Mouse (Mus musculus) cerebellum, postnatal 10 days (tissue): ENCODE data around the gene Mgll.

ENCODE experiments used
- DNase-seq, 2 experiments: peaks; one replicate each; pipeline ENCODE4 v3.0.0; 2021; ENCODE audit warnings: mixed read lengths in 2 of 2

Mgll gene

DNA sequence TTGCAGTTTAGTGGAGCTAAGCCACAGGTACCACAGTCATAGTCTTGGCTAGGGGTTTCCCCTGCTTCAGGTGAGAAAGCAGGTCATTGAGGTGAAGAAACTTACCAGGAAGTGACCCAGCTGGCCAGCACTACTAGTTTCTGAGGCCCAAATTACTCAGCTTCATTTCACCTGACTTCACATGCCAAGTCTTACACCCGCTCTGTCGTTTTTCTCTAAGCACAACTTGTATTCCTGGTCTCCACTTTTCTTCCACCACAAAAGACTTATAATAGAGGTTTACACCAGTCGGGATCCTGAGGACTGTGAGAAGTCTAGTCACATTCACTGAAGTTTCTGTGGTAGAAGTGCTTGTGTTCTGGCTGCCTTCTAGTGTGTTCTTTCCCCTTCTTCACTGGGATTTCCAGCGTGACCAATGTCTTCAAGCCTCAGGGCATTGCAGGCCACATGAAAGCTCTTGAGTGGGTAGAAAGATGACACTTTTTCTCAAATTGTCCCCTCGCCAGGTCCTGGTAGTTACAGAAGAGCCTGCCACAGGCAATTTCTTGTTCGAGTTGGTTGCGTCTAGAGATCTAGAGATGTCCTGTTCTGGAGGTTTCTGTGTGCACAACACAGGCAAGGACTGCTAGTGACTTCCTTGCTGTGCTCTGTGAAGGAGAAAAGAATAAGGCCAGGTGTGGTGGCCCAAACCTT is 6.0 kb upstream of the Mgll start:
- no peak for DNase-seq

- DNase-seq = no peak
Measured at GRCm38 (mm10) chr6:88721059-88721458, 3.2 kb upstream of the Mgll start.

GRCm38 (mm10) chr6:88722906-88723305 is 1.3 kb upstream of the Mgll start:
- DNase-seq = no peak

GRCm38 (mm10) chr6:88723806-88724312 is 353 bp upstream of the Mgll start:
- no peak for DNase-seq

- peak; percentile 56 to 68 for DNase-seq
Measured at GRCm38 (mm10) chr6:88725590-88725989, 1.4 kb downstream of the Mgll start.

GRCm38 (mm10) chr6:88726252-88727211 is 2.3 kb downstream of the Mgll start:
- peak; percentile 63 to 76 for DNase-seq

GRCm38 (mm10) chr6:88727490-88727889 is 3.3 kb downstream of the Mgll start:
- peak; percentile 39 to 46 for DNase-seq

DNA sequence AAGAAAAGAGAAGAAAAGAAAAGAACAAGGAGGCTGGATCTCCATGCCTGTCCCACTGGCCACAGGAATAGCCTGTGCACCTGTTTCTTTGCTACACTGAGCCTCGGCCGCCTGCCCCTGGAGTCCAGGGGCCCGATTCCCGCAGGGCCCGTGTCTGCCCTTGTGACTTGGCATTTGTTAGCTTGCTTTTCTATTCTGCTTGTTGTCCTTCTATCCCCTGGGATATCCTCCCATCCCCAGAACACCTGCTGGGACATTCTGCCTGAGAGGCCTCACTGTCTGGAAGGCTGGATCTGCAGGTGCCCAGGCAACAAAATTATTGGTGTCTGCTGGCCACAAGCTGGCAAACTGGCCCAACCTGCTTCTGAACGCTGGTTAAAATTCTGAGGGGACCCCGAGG is 3.8 kb downstream of the Mgll start:
- DNase-seq = peak; percentile 50 to 52

- no peak for DNase-seq
Measured at GRCm38 (mm10) chr6:88728515-88728914, 4.3 kb downstream of the Mgll start.

GRCm38 (mm10) chr6:88731211-88731751 is 7.1 kb downstream of the Mgll start:
- DNase-seq = peak; percentile 55 to 59

DNA sequence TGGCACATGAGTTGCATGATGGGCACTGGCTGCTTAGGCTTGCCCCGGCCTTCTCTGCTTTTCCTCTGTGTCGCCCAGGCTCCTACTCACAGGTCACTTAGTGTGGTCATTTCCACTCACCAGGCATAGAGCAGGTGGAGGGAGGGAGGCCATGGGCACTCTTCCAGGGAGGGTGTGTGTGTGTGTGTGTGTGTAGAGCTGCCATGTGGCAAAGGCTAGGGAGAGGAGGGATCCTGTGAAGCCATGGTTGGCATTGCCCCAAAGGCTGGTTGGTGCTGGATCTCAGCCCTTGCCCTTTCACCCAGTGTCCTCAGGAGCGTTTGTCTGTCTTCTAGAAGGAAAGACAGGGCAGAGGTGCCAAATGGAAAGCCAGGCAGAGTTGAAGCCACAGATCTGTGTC is 7.8 kb downstream of the Mgll start:
- DNase-seq = peak; percentile 93 to 94

DNA sequence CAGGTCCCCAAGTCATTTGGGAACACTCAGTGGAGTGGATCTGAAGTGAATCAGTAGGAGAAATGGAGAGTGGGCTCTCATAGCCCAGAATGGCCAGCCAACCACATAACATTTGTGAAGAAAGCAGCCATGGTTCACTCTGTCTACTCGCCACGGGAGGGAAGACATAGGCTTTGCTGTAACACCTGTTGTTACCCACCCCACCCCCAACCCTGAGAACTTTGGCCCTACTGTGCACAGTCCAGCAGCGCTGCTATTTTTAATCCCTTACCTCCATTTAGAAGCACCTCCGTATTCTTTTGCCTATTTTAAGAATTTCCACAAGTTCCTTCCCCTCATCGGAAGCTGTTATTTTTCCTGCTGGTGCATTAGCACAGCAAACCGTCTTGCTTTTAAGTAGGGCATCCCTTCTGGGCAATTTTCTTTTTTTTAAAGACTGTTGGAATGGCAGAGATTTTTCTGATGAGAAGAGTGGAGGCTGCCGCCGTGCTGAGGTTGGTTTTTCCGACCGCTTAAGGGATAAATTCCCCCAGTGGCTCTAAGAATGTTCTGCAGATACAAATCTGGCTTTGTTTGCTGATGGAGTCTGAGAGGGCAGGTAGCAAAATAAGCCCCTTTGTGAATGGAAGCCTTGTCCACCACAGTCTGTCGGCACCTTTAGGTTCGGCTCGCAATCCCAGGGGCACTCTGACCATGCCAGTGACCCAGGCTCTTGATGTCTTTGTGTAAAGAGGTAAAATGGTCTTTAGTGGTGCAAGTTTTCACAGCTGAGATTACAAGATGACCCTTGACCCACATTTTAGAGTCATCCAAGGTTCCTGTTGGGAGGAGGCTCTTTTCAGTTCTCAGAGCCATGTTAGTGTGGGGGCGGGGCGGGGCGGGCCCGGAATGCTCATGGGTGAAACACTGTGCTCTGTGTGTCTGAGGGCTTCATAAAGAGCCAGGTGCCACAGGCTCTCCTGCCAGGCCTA is 8.7 kb downstream of the Mgll start:
- DNase-seq = no peak

DNA sequence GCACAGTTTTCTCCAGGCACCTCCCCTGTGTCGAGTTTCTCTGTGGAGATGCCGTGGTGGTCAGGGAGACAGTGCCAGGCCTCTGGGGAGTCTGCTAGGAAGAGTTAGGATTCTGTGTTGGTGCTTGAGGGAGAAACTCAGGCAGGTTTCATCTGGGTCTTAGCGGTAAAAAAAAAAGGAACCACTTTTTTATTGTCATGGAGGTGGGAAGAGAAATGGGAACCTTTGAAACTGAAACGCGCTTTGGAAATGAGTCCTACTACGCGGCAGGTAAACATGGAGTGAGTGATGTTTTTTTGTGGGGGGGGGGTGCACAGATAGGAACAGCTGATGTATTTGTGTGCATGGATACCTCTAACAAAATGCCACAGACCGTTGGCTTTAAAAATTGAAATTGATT is 12.1 kb downstream of the Mgll start:
- DNase-seq = no peak

DNA sequence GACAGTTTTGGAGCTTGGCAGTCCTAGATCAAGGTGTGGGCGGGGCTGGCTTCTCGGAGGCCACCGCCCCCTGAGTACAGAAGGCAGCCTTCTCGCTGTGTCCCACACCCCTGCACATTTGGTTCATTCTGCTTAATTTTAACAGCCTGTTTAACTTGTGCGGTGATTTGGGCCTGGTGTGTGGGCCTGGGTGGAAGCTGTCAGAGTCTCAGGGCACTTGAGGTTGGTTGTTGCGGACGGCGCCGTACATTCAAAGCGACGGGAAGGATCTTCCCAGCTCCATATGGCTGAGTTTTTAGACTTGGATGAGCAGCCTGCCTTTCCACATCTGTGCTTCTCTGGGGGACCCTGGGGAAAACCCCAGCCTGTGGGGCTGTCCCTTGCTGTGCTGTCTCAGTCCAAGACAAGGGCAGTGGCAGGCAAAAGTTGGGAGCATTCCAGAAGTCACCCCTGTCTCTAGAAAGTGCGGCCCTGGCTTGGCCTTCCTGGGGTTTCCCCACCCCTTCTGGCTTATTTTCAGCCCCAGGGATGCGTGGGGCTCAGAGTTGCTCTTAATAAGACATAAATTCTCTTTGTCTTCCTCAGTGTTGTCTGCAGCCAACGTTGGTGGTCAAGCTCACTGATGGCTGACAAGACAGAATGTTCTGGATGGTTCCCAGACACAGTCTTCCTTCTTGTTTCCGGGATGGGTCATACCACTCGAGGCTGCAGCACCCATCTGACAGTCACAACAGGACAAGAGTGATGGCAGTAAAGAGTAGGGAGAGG is 12.7 kb downstream of the Mgll start:
- peak; percentile 57 to 65 for DNase-seq

DNA sequence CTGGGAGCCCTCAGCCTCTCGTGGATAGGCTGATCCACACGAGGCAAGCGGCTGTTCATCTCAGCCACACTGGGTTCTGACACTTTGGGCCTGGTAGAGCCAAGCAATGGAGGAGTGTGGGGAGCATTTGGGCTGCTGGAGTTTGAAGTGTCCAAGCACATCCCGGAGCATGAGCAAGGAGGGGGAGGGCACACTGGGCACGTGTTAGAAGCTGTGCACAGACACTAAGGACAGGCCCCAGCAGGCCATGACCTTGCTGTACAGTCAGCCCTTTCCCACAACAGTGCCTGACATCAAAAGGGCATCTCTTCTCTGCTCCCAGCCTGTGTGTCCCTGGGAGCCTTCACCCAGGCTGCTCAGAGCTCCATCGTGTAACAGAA is 13.3 kb downstream of the Mgll start:
- no peak for DNase-seq

DNA sequence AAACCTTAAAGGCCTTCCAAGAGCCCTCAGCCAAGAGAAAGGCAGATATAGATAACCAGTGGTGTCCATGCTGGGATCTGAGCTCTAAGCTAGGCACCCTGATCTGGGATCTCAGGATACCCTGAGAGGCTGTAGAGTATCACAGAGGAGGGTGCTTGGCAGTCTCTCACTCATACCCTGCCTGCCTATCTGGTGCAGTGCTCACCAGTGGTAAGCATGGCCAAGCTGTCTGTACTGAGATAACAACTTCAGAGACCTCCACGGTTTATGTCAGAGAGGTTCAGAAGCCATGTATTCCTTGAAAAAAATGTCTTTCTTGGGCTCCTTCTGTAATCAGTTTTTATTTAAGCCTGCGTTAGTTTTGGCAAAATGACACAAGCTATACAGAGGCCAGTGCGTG is 16.8 kb downstream of the Mgll start:
- no peak for DNase-seq

DNA sequence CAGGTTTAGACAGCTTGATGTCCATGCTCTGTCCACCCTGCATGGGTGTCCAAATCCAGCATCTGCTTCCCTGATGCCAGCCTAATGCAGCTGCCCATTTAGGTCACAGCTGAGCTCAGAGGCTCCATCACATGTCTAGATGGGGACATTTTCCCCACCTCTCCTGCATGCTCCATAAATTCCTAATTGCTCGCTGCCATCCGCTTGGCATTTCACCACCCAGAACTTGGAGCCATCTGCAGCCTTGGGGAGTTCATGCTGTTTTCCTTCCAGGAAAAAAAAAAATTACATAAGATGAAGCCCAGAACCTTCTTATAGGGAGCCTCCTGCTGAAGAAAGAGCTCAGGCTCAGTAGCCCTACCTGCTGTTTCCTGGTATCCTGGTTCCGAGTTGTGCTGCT is 17.6 kb downstream of the Mgll start:
- peak; percentile 71 to 73 for DNase-seq

DNA sequence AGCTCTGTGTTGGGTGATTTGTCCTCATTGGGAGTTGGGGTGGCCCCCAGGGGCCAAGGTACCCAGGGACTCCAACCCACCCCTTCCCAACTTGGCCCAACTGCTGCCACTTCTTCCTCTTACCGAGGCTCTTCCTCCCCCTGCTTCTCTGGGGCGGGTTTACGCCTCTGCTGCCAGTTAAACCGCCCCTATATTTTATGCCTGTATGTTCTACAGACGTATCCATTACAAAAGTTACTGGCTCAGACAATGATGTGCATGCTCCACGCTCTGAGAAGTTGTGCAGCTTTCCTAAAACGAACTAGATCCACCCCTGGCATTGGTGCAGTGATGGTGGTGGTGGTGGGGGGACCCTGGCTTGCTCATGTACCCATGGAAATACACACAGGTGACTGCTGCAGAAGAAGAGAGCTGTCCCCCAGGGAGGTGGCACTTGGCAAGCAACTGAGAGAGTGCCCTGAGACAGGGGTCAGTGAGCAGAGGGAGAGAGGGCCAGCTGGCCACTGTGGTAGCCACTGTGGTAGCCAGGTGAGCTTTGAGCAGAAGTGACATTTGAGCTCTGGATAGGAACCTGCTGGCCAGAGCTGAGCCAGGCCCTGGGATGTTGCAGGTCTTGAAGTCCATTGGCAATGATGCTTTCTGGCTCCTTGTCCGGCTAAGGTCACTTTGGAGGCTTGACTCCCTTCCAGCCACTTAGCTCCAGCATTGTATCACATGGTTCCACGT is 18.2 kb downstream of the Mgll start:
- DNase-seq = peak; percentile 68 to 71

DNA sequence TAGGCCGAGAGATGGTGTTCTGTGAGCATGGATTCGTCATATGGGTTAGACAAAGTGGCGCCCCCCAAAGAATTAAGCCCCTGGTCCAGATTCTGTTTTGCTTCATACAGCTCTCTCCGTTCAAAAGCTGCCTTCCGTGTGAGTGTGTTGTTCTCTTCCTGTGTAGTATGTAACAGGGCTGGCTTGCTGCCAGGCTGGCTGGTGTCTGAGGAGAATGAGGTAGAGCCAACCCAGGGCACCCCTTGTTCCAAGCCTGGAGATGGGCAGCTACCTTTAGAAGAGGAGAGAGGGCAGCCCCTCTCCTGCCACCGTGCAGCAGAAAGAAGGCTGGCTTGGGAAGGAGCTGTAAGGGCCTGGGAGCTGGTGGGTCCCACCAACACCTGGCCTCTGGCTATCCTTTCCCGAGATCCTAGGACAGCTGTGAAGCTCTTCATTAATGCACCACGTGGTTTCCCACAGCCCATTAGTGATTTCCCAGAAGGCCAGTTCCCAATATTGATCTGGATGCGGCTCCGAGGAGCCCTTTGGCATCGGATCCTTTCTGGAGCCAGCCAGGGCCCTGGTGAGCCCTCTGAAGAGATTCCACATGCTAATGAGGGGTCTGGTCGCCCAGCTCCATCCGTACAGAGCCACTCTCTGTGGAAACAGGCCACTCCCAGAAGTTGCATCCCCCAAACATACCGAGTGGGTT is 19.5 kb downstream of the Mgll start:
- DNase-seq = peak; percentile 74 to 78

DNA sequence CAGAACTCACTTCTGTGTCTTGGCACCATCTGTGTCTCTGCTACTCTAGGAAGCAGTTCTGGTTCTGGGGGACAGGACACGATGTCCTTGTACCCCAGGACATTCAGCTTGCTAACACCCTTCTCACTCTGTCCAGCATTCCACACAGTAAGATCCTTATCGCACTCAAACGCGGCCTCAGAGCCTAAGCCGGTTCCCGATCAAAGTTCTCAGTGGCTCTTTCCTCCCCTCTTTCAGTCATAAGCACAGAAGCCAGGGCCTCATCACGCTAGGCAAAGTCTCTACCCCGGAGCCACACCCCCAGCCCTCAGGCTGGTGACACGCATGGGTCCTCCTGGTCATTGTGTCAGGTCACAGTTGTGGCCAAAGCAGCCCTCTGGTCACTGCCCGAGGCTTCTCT is 20.8 kb downstream of the Mgll start:
- no peak for DNase-seq
